Mouse (Mus musculus) activated CD4-positive, CD25-positive, alpha-beta regulatory T cell, adult 4 months (primary cell): ENCODE measurements around the gene Acsbg1. TPM values are rescaled to one million over a fixed set of nuclear protein-coding genes. Genes with fewer than 3 reads are reported as not detected.
"Not testable (repeated sequence)": the region's sequence is repeated elsewhere in the genome, so short reads cannot be mapped to it uniquely, and the experiment has no call there.

ENCODE experiments used
- ATAC-seq: one replicate; pipeline ENCODE4 v1.8.0; 2017
- polyA plus RNA-seq, 2 experiments: library from polyadenylated mRNA; unstranded; fragments of 100-300 nt; shearing (Covaris generic); gene quantifications; one replicate each; pipeline ENCODE4 v1.2.1; 2017

Acsbg1 gene
- polyA plus RNA-seq = 10 to 100 TPM; 52.6 to 55.5 TPM

DNA sequence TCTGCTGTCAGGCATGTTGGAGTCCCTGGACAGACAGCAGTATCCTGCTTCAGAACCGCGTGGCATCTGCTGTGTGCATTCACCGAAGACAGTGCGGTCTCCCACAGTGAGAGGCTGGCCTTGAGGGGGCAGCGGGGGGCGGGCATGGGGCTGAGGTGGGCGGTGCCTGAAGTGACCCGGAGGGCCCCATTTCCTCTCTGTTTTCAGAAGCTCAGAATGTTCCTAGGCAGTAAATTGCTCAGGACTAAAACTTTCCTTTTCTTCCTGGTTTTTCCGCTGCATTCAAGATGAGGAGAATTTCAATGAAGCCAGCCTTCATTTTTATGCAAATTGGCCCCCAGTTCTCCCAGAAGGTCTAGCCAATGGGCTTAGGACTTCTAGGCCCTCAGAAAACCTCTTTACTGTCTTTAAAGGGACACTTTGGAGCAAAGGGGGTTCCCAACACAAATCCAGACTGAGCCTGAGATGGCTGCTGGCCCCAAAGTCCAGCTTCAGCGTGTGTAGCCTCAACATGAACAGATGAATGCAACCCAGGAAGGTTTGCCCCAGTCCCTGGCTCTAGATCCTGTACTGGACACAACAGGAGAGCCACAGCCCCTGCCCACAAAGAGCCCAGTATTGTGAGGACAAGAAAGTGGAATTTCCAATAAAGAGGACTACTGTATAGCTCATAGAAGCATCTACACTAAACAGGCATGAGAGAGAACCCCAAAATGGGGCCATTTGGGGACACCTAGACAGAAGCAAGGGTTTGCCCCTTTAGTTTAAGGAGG lies at the start of gene Acsbg1:
Gene Acsbg1 (minus strand): TSS at position 266 of the 773 bp plus-strand sequence.
- no peak for ATAC-seq

DNA sequence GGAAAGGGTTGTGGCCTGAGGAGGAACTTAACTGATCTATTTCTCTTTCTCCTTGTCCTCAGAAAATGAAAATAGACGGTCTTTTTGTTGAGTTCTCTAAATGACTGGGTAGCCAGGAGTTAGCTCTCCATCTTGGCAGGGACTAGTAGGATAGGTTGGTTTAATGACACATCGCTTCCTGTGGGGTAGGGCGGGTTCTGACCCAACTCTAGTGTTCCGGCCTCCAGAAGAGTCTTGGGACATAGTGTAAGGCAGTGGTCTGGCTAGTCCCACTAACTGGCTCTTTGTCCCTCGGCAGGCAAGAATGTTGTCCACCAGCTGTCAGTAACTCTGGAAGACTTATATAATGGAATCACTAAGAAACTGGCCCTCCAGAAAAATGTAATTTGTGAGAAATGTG lies 46.4 kb upstream of the Acsbg1 start:
- ATAC-seq = no peak

DNA sequence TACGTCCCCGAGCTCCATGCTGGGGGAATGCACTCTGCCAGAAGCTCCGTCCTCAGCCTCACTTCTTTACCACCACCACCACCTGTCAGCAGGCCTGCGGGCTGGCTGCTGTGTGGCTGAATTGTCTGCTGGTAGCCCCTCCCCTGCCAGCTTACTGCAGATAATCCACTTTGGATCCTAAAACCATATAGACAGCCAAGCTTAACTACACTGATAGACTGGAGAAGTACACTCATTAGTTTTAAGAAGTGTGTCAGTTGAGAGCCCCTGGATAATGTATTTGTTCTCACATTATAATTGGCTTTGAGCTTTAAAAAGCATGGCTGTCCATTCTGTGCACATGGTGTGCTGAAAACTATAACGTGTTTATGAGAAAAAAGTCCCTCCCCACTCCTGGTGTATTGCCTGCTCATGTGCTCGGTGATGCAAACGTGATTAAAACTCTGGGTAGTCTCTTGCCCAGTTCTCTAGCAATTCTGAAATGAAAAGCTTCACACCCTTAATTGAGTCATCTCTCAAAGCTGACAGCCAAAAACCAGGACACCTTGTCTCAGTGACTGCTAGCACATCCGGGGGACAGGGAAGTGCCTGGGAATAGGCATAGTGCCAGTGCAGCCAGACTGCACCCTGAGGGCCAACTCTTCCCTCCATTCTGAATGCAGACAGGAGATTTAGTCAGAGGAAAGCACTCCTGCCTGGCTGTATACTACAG lies 45.8 kb upstream of the Acsbg1 start:
- ATAC-seq = no peak

DNA sequence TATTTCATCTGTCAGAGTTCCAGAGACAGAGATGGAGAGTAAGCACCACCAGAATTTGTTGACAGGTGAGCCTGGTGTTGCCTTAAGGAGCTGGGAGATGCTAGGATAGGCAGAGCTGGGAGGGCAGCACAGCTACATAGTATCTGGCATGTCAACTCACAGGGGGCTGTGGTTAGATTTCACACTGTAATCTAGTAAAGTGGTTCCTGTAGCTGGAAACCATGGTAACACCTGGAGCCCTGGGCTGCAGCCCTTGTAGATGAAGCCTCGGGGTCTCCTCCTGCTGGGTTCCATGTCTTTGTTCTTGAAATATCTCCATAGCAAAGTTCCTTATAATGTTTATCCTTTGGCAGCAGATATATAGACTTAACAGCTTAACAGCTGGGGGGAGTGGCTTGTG lies 43.9 kb upstream of the Acsbg1 start:
- no peak for ATAC-seq

DNA sequence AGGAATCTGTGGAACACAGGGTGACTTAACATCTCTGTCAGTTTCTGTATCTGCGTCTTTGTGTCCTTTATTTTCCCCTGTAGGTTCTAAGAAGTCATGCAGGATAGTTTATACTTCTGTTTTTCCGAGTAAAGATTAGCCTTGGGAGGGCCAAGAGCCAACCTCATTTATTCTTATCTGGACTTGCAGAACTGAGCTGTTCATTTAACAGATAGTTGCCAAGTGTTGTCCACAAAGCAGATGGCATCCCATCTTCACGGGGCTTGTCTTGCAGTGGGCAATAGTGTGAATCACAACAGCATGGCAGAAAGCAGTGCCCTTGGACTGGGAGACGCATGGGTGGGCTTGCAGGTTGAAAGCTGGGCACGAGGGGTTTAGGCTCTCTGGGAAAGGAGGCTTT lies 42.7 kb upstream of the Acsbg1 start:
- ATAC-seq = no peak

DNA sequence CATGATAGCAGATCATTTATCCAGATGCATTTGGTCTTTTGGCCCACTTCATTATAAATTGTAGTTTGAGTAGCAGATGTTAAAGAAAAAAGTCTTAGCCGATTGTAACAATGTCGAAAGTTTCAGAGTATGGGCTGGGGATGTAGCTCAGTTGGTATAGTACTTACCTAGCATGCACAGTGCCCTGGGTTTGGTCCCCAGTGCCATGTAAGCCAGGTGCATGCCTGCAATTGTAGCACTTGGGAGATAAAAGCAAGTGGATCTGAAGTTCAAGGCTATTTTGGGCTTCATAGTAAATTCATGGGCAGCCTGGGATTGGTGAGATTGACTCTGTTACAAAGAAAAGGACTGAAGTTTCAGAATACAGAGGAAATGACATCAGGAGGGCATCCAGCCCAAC lies 40.9 kb upstream of the Acsbg1 start:
- no peak for ATAC-seq

DNA sequence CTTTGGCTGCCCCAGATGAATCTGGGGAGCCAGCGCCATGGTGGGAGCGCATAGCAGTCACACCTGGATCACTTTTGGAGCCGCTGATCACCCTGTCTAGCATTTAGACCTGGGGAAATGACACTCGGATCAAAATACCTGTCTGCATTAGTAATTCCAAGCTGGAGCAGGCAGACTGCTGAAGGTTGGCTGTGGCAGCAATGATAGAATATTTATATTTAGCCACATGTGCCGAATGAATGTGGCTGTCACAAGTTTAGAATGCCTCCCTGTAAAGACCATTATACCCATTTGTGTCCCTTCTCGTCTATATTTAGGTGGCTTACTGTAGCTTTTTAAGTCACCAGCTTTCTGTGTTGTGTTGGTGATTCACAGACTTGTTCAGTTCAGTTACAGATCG lies 39.1 kb upstream of the Acsbg1 start:
- no peak for ATAC-seq

DNA sequence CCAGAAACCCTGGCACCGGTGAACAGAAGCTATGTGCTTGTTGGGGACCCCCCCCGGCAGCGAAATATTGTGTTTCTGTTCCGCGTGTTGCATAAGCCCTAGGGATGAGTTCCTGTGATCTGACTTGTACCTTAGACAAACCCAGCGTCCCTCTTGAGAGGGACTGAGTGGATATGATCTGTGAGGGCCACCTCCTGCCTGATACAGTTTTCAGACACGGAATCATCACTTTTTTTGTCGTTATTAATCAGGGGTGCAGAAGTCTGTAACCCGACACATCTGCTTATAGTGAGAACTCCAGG lies 38.5 kb upstream of the Acsbg1 start:
- no peak for ATAC-seq

DNA sequence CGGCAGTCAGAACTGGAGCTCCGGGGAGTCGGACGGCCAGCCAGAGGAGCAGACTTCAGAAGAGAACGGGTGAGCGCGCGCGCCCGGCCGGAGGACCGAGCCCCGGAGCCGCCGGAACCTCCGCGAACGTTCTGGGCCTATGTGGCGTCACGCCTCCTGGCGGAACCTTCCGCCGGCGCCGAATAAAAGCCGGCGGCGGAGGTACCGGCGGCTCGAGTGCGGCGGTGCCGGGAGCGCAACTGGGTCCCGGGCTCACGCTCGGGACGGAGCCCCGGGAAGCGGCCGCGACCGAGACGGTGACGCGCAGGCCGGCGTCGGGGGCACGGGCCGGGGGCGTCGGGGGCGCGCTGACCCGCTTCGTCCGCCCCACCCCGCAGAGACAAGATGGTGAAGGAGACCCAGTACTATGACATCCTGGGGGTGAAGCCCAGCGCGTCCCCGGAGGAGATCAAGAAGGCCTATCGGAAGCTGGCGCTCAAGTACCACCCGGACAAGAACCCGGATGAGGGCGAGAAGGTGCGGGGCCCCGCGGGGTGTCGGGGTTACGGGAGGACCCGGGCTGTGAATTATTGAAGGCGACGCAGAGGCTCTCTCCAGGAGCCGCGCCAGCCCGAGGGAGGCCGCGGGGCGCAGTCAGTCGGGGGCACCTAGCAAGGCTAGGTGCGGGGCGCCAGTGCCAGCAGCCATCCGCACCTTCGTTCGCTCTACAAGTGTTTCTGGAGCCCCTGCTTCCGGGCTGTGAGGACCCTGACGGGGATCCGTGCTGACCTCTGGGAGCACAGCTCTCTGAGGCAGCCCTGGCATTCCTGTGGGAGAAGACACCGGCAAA lies 37.9 kb upstream of the Acsbg1 start:
- ATAC-seq = peak; percentile 80

DNA sequence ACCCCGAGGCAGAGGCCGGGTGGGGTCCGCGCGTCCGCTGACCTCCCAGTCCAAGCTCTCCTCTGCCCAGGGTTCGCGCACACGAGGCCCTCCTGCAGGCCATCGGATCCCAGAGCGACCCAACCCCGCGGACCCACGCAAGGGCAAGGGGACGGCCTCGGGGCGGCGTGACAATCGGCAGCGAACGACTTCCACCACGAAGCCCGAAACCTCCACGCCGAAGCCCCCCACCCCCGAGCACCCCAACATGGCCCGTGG lies 37.3 kb upstream of the Acsbg1 start:
- no peak for ATAC-seq

DNA sequence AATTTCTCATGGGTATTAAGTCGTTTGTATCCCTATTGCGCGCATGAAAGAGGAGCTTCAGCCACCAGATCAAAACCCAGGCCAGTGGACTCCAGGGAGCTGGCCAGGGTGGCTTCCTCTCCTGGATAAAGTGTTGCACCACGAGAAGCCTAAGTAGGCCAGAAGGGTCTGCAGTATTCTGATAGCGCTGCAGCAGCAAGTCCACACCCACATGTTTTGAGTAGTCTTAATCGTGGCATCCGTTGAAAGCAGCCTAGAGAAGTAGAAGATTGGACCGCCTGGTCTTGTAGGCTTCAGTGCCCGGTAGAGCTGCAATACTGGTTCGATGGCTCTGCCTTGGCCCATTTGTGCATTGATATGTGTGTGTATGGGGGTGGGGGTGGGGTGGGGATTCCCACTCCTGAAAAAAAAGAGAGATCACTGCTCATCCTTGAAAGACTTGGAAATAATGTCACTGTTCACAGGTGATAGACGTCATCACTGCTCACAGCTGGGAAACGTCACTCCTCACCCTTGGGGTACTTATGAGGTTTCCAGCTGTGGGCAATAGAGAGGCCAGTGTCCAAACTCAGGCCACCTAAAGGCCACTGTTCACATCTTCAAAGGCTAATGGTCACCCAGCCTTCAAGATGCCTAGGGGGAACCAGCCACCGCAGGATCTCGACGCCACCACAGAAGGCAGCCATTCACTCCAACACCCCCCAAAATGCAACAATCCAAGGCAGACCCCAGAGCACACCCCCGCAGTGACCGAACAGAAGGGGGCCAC lies 36.8 kb upstream of the Acsbg1 start, which contains the start of gene Dnaja4:
Gene Dnaja4 (plus strand): TSS at position 556 of the 769 bp plus-strand sequence.
- ATAC-seq = no peak

DNA sequence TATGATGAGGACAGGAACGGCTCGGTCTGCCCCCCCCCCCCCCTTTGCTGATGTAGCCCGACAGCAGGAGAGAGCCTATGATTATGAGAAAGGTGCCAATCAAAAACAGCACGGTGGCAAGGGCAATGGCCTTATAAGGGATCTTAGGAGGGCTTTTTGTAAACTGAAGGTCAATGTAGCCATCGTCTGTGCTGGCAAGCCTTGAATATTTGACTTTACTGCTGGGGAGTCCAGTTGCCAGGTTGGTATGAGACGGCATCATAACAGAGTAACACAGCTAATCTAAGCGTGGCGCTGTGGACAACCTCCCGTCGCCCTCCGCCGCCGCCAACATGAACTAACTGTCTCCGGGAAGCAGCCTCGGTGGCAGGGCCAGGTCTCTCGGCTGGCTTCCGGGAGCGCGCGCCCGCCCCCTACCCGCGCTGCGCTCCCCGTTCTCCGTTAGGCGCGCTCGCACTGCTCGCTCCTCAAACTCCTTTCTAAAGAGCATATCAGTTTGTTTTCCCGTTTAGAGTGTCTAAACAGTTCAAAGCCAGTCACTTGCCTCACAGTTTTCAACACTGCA lies 29.7 kb upstream of the Acsbg1 start:
- peak; percentile 85 for ATAC-seq

DNA sequence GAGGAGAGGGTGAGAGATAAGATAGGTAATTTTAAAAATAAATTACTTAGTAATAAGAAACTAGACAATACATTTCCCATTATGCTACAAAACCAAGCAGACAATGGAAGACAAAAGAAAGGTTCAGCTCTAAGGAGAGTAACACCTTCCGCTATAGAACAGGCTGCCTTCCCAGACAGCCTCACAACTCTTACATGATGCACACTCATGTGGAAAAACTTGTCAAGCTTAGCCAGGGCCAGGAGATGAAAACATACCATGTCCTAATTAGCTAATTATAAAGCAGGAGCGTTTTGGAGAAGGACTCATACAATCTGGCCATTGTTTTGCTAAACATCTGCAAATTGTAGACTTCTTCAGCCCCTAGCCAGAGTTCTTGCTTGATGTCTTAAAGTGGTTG lies 29.0 kb upstream of the Acsbg1 start:
- not testable (repeated sequence) for ATAC-seq

DNA sequence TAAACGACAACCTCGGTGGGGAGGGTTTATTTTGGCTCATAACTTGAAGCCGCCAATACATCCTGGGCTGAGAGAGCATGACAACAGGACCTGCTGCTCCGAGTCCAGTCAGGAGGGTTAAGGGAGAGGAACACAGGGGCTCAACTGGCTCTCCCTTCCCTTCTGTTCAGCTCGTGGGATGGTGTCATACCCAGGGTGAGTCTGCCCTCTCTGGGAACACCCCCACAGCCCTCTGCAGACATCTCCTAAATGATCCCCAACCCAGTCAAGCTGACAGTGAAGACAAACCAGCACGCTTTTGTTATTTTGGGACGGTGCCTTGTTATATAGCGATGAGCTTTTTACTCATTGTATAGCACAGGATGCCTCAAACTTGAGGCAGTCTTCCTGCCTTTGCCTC lies 27.8 kb upstream of the Acsbg1 start:
- no peak for ATAC-seq

DNA sequence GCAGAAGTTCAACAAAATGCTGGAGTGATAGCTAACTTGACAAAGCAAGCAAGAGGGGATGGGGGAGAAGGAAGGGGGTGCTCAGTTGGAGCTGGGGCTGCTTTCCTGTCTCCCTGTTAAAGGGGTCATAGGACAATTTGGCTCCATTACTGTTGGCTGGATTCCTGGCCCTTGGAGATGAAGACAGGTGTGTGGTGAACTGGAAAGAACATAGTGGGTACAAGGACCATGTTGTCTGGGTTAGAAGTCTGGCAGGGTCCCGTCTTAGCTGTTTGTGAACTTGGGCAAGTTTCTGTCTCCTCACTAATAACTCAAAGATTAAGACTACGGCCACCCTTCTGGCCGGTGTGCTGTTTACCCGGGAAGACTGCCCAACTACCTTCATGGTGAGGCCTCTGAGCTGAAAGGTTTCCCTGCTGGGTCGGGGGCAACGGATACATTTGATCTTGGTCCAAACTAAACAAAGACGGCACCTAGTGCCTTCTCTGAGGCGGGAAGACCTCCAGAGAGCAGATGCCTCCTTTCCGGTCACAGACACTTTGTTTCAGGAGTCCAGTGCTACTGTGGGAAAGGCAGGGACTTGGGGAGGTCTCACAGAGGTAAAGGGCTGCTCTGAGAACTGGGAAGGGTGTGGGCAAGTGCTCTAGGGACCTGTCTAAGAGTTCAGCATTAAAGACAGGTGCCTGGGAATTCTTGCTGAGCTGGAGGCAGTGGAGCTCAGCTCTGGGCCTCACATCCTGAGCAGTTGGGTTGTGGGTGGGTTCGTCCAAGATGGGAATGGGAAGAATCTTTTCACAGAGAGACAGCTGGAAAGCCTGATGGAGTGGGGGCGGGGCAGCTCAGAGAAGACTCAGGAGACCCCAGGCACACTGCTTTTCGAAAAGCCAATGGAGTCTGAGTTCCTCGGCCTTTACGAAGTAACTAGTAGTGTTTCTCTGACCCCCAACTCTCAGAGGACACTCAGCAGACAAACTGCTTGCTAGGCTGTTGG lies 25.9 kb upstream of the Acsbg1 start:
- ATAC-seq = no peak

DNA sequence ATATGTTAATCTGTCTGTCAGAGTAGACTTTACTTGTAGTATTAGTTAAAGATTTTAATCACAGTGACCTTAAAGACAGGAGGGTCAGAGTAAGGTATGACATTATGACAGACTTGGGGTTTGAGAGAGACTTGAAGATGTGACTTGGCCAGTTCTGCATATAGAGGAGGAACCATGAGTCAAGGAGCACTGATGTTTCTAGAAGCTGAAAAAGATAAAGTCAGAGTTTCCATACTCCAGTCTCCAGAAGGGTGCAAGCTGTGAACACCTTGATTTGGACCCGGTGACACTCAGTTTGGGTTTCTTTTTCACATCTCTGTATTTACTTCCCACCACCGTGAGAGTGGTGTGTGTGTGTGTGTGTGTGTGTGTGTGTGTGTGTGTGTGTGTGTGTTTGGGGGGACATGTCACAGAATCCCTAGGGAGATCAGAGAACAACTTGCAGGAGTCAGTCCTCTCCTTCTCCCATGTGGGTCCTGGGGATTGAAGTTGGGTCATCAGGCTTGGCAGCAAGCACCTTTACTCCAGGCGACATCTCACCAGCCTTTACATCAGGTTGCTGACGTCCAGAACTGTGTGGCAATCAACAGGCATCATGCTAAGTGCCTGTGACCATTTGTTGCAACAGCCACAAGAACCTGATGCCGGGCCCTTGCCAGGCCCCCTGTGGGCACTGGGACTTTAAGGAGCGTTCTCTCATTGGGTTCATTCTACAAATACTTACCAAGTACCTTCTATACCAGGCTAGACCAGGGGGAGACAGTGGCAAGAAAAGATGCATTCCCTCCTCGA lies 22.3 kb upstream of the Acsbg1 start:
- ATAC-seq = no peak

DNA sequence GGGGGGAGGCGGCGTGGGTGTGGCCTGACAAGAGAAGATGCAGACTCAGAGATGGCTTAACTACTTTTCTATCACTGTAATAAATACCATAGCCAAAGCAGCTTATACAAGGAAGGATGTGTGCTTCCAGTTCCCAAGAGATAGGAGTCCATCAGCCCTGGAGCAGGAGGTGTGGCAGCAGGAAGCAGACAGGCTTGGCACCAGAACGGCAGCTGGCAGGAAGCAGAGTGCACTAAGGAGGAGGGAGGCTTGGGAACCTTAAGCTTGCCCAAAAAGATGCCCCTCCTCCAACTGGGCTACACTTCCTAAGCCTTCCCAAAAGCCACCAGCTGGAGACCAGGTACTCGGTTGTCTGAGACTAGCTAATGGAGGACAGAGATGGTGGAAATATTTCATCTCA lies 21.2 kb upstream of the Acsbg1 start:
- no peak for ATAC-seq

DNA sequence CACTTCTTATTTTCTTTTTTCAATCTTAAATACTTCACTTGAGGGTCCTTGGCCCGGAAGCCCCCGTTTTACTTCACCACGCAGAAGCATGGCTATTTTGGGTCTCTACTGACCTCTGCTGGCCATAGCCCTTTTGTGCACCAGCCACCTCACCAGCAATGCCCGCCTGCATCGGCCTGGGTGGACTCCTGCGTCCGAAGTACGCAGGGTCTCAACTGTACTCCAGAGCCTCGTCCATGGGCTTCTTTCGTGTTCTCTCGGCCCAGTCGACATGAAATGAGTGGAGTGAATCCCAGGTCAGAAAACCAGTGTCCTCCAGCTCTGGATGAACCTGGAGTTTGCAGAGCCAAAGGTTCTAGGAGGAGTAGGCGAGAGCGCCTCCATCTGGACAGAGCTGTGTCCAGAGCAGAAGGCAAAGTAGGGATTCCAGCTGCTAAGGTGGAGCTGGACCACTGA lies 14.9 kb upstream of the Acsbg1 start:
- peak; percentile 75 for ATAC-seq

DNA sequence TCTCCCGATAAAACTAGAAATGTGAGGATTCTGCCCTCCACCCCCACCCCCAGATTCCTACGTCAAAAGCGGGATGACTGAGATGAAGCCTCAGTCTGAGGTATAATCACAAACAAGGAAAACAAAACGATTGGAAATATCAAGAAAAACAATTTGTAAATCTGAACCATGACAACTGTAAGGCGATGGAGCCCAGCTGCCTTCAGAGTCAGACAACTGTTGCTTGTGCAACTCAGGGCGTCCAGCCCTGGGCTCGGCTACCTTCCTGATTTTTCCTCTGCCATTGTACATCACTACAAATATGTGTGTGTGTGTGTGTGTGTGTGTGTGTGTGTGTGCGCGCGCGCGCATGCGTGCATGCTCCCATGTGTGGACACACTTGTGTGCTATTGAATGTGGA lies 12.2 kb upstream of the Acsbg1 start:
- ATAC-seq = no peak

DNA sequence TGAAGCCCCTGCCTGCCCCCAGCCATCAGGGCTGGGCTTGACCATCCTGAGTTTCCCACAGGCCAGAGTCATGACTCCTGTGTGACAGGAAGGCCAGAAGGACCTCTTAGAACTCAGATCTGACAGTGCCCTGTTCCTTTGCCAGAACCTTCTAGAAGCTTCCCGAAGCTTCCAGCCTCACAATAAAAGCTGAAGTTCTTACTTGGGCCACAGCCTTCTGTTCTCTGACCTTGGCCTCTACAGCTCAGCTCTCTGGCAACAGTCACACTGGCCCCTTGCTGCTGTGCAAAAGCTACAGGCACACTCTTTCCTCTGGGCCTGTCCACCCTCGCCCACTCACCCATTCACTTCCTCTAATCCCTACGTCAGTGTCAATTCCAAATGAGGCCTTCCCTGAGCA lies 10.3 kb upstream of the Acsbg1 start:
- no peak for ATAC-seq
